In the genomic region with DNA sequence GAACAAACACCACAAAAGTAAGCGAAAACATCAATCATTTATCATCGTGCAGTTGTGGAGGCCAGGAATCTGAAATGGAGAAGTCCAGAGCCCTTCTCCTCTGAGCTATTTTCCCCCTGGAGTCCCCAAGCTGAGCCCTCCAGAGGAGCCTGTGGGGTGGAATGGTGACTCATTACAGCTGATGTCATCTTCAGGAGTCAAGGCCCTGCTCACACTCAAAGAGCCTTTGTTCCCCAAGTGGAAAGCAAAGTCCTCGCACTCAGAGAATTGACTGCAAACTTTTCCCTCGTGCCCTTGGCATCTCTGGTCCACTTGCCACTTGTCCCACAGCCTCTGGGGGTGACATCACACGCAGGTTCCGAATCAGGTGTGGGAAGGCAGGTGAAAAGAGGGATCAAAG, we compare ENCODE assay signal across 23 mouse cellular contexts. TPM values are rescaled to one million over a fixed set of nuclear protein-coding genes. Genes with fewer than 3 reads are reported as not detected.
A peak's percentile ranks its signal among the peaks of the same experiment; 100 is the strongest.
DNase-seq lines count a peak whose midpoint lies in the region; ATAC-seq and TF ChIP-seq lines count a peak whose summit lies in the region.
"Had no signal": no experiment of that assay in that cellular context is flagged by ENCODE, and none has a peak within 500 bp of the region (broad histone marks: within the 10 kb centered on the region; RNA-seq: fewer than 3 reads in every experiment).

No protein-coding gene starts in this region.

- H3K9ac ChIP-seq in lung, embryonic 14.5 days, result no peak overlapping the region
- H3K9ac ChIP-seq: hindbrain, embryonic 15.5 days; neural tube, embryonic 15.5 days had no signal

- ATAC-seq in lung, embryonic 14.5 days (ENCODE audit: insufficient read depth), result no peak
- ATAC-seq: forebrain, embryonic 16.5 days had no signal

- no peaks in the 10 kb centered on the region for H3K36me3 ChIP-seq in lung, embryonic 14.5 days (ENCODE audit: insufficient read depth)
- H3K36me3 ChIP-seq: forebrain, embryonic 10.5 days; heart, embryonic 10.5 days; hindbrain, embryonic 15.5 days; neural tube, embryonic 15.5 days had no signal

- TF ChIP-seq CTCF in lung, embryonic 14.5 days (IDR thresholded peaks at IDR 0.05; ENCODE audit: low read depth), result no peak

- peak; percentile 93 for DNase-seq in heart, adult 11 months
- no peak for DNase-seq in heart, postnatal 10 days
- DNase-seq in lung, embryonic 14.5 days, result peak; percentile 52
- DNase-seq in lung, postnatal 25 days (ENCODE audit: low spot score), result no peak
- DNase-seq in Muller cell, postnatal 12 days (ENCODE audit: inconsistent ontology term), result peak; percentile 72
- peak; percentile 42 for DNase-seq in adrenal gland, postnatal 14 days
- no peak for DNase-seq in spleen, postnatal 36 days (ENCODE audit: low spot score in 2 of 2)
- DNase-seq: cerebellum, adult 11-12 months; cerebellum, postnatal 10 days; gastrocnemius, postnatal 25 days; kidney, adult 2 months; kidney, postnatal 10 days; left cerebral cortex, postnatal 4 days; right cerebral cortex, adult 18-20 months; thymus, adult 2 months; thymus, postnatal 4 days had no signal

- H3K9me3 ChIP-seq in lung, embryonic 14.5 days (ENCODE audit: low read depth, low read length), result no peaks in the 10 kb centered on the region
- H3K9me3 ChIP-seq: forebrain, embryonic 10.5 days; heart, embryonic 10.5 days; hindbrain, embryonic 15.5 days; neural tube, embryonic 15.5 days had no signal

- peaks cover 4% of the 10 kb centered on the region; the same call in 1 of the 2 replicates for H3K4me1 ChIP-seq in lung, embryonic 14.5 days (ENCODE audit: insufficient read depth)

- peak overlapping the region; percentile 86 for H3K27ac ChIP-seq in lung, embryonic 14.5 days (ENCODE audit: low read depth)
- H3K27ac ChIP-seq: forebrain, embryonic 10.5 days; heart, embryonic 10.5 days; hindbrain, embryonic 15.5 days; neural tube, embryonic 15.5 days had no signal

- no peaks in the 10 kb centered on the region for H3K27me3 ChIP-seq in lung, embryonic 14.5 days (ENCODE audit: insufficient read depth, low read length)
- H3K27me3 ChIP-seq: hindbrain, embryonic 15.5 days; neural tube, embryonic 15.5 days had no signal

- H3K4me3 ChIP-seq in lung, embryonic 14.5 days (ENCODE audit: low read depth, low read length), result no peak overlapping the region
- H3K4me3 ChIP-seq: forebrain, embryonic 10.5 days; heart, embryonic 10.5 days; hindbrain, embryonic 15.5 days; neural tube, embryonic 15.5 days had no signal

- 63% methylated on average over 6 of the region's 6 CpGs for WGBS in lung, embryonic 14.5 days

- intact Hi-C loops in heart, postnatal 10 days (cut with DNase I), result no loop called here

- H3K4me2 ChIP-seq in lung, embryonic 14.5 days, result no peak overlapping the region
- H3K4me2 ChIP-seq: hindbrain, embryonic 15.5 days; midbrain, embryonic 11.5 days; neural tube, embryonic 15.5 days had no signal

RNA-seq across cellular contexts. Expression of a gene that starts 23.4 kb away (rescaled TPM):
- total RNA-seq in heart, postnatal 10 days (2021), result 100 to 1,000 TPM; 315 to 324 TPM
- 22.1 and 22.8 TPM in 2 replicates for polyA plus RNA-seq in lung, embryonic 14.5 days (2014; fragmentation: Nextera tagmentation; extraction: Ambion mirVana)
- total RNA-seq in adrenal gland, postnatal 14 days (2021), result 72.9 and 74.5 TPM in 2 replicates
- total RNA-seq: hematopoietic stem cell, adult 5-6 weeks had no signal

Comparison
In these comparisons a context has a peak if more than half of its experiments do, and no peak if none do; other contexts are left out.
1. DNase-seq: peak in heart, adult 11 months (single experiment), lung, embryonic 14.5 days (single experiment), Muller cell, postnatal 12 days (single experiment) and adrenal gland, postnatal 14 days (single experiment); none in heart, postnatal 10 days (0 of 2), lung, postnatal 25 days (single experiment) and spleen, postnatal 36 days (0 of 2).